Mouse (Mus musculus): ENCODE measurements around the gene G430095P16Rik. TPM values are rescaled to one million over a fixed set of nuclear protein-coding genes. Genes with fewer than 3 reads are reported as not detected.
A peak's percentile ranks its signal among the peaks of the same experiment; 100 is the strongest.

Gene G430095P16Rik
- total RNA-seq, 2 experiments from 2014 or later: 0.36 to 0.78 TPM

- Histone ChIP-seq H3K4me3 (peak overlapping the region; percentile 61), H3K27ac (peak overlapping the region; percentile 96)
- intact Hi-C loops (cut with DNase I): no loop called here
These were observed 48.3 kb downstream of the G430095P16Rik start for GRCm38 (mm10) chr8:84771000-84771687.

GRCm38 (mm10) chr8:84771941-84772378 lies 49.2 kb downstream of the G430095P16Rik start:
- intact Hi-C loops (cut with DNase I): no loop called here
- no peak for TF ChIP-seq CTCF (IDR thresholded peaks at IDR 0.05)
- peak overlapping the region; percentile 96 for H3K27ac ChIP-seq
- peak; percentile 51 for DNase-seq
- peak overlapping the region; percentile 61 for H3K4me3 ChIP-seq

More at GRCm38 (mm10) chr8:84771000-84771687, 48.3 kb downstream of the G430095P16Rik start:
- no peak for TF ChIP-seq CTCF (IDR thresholded peaks at IDR 0.05)
- DNase-seq: no peak

GRCm38 (mm10) chr8:84772628-84773027 lies 49.8 kb downstream of the G430095P16Rik start:
- H3K4me3 ChIP-seq: peak overlapping the region; percentile 61

GRCm38 (mm10) chr8:84773304-84773703 lies 50.5 kb downstream of the G430095P16Rik start:
- peak overlapping the region; percentile 61 for H3K4me3 ChIP-seq
- H3K27ac ChIP-seq: peak overlapping the region; percentile 96
- no peak for TF ChIP-seq CTCF (IDR thresholded peaks at IDR 0.05)
- intact Hi-C loops (cut with DNase I): no loop called here
- DNase-seq: peak; percentile 61

More at GRCm38 (mm10) chr8:84772628-84773027, 49.8 kb downstream of the G430095P16Rik start:
- DNase-seq: peak; percentile 28
- peak overlapping the region; percentile 96 for H3K27ac ChIP-seq
- intact Hi-C loops (cut with DNase I): no loop called here
- TF ChIP-seq CTCF (IDR thresholded peaks at IDR 0.05): no peak

GRCm38 (mm10) chr8:84773833-84774232 lies 51.0 kb downstream of the G430095P16Rik start:
- H3K4me3 ChIP-seq: peak overlapping the region; percentile 61
- TF ChIP-seq CTCF (IDR thresholded peaks at IDR 0.05): no peak
- peak; percentile 89 for DNase-seq
- peak overlapping the region; percentile 96 for H3K27ac ChIP-seq
- intact Hi-C loops (cut with DNase I): loop anchor here (2.0 kb wide), 1 partner anchor 25 kb away; no protein-coding TSS in a partner anchor

GRCm38 (mm10) chr8:84774473-84774911 lies 51.7 kb downstream of the G430095P16Rik start:
- Histone ChIP-seq H3K27ac (peak overlapping the region; percentile 96), H3K4me3 (peak overlapping the region; percentile 61)
- intact Hi-C loops (cut with DNase I): loop anchor here (2.0 kb wide), 1 partner anchor 24 kb away; no protein-coding TSS in a partner anchor
- no peak for TF ChIP-seq CTCF (IDR thresholded peaks at IDR 0.05)
- peak; percentile 82 for DNase-seq

- H3K27ac ChIP-seq: peak overlapping the region; percentile 96
- DNase-seq: peak; percentile 82
- intact Hi-C loops (cut with DNase I): loop anchor here (1.0 to 2.0 kb wide), 2 partner anchors 14 to 24 kb away; no protein-coding TSS in a partner anchor
- no peak for TF ChIP-seq CTCF (IDR thresholded peaks at IDR 0.05)
- H3K4me3 ChIP-seq: peak overlapping the region; percentile 61
These were observed 52.3 kb downstream of the G430095P16Rik start for GRCm38 (mm10) chr8:84775105-84775591.

- intact Hi-C loops (cut with DNase I): loop anchor here (1.0 to 2.0 kb wide), 2 partner anchors 14 to 23 kb away; no protein-coding TSS in a partner anchor
- no peak for TF ChIP-seq CTCF (IDR thresholded peaks at IDR 0.05)
- DNase-seq: peak; percentile 63
- Histone ChIP-seq H3K27ac (peak overlapping the region; percentile 96), H3K4me3 (peak overlapping the region; percentile 61)
These were observed 52.9 kb downstream of the G430095P16Rik start for GRCm38 (mm10) chr8:84775621-84776113.

Other genes with a start within 250 kb of the G430095P16Rik start
- 1 to 10 TPM; 5.9 to 6.5 TPM for gene Ier2, start 60.2 kb upstream of the G430095P16Rik start, total RNA-seq (2021)
- 10 to 100 TPM; 45.6 to 57.5 TPM for gene Trmt1, start 36.7 kb upstream of the G430095P16Rik start, total RNA-seq (2021)
- 10 to 100 TPM; 18.7 to 24.3 TPM for gene Nacc1, start 35.1 kb upstream of the G430095P16Rik start, total RNA-seq (2021)
- gene Lyl1, start 21.6 kb upstream of the G430095P16Rik start, total RNA-seq (2021): 1 to 10 TPM; 1.1 to 1.3 TPM
- 100 to 1,000 TPM; 465 to 558 TPM for gene Nfix, start 77.3 kb downstream of the G430095P16Rik start, total RNA-seq (2021)
- 10 to 100 TPM; 10.2 to 14.3 TPM for gene Dand5, start 99.8 kb downstream of the G430095P16Rik start, total RNA-seq (2021)
- gene Gadd45gip1, start 108.5 kb downstream of the G430095P16Rik start, total RNA-seq (2021): 10 to 100 TPM; 16.2 to 30.4 TPM
- 100 to 1,000 TPM; 159 to 172 TPM for gene Rad23a, start 117.7 kb downstream of the G430095P16Rik start, total RNA-seq (2021)
- gene Calr, start 123.9 kb downstream of the G430095P16Rik start, total RNA-seq (2021): 100 to 1,000 TPM; 149 to 205 TPM
- gene Farsa, start 134.0 kb downstream of the G430095P16Rik start, total RNA-seq (2021): 10 to 100 TPM; 23.8 to 24.9 TPM
- gene Syce2, start 149.1 kb downstream of the G430095P16Rik start, total RNA-seq (2021): 1 to 10 TPM; 1.2 to 1.8 TPM
- 10 to 100 TPM; 33.9 to 51.1 TPM for gene Gcdh, start 170.9 kb downstream of the G430095P16Rik start, total RNA-seq (2021)
- gene Klf1, start 178.9 kb downstream of the G430095P16Rik start, total RNA-seq (2021): not detected
- gene Dnase2a, start 185.6 kb downstream of the G430095P16Rik start, total RNA-seq (2021): 1 to 10 TPM; 4.0 to 8.4 TPM
- under 1 TPM in 1 of 2 experiments, not detected in 1; 0.17 TPM for gene Mast1, start 214.4 kb downstream of the G430095P16Rik start, total RNA-seq (2021)
- not detected for gene Rtbdn, start 224.0 kb downstream of the G430095P16Rik start, total RNA-seq (2021)
- gene Gm49661, start 246.4 kb downstream of the G430095P16Rik start, total RNA-seq (2021): not detected
- 100 to 1,000 TPM; 151 to 245 TPM for gene Prdx2, start 246.6 kb downstream of the G430095P16Rik start, total RNA-seq (2021)
- gene Rnaseh2a, start 246.8 kb downstream of the G430095P16Rik start, total RNA-seq (2021): 10 to 100 TPM; 22.1 to 25.9 TPM

Data from gastrocnemius, adult 2 months (tissue).